Mouse (Mus musculus): ENCODE results near the gene Flt1.

DNA sequence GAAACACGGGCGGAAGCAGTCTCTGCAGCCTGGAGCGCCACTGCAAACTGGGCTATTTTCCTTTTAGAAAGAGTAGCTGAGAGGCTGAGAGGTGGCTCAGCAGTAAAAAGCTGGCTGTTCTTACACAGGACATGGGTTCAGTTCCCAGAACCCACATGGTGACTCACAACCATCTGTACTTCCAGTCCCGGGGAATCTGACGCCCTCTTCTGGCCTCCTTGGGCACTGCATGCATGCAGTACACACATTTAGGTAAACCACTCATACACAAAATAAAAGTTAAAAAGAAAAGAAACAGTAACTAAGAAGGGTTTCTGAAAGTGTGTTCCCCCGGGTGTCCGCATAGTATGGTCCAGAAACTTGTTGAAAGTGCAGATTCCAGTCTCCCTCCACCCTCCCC lies 146.7 kb downstream of the Flt1 start:
- TF ChIP-seq CTCF (IDR thresholded peaks at IDR 0.05; ENCODE audit: low read depth) (peak; percentile 30; the same call in 1 of the 2 replicates), EP300 (optimal IDR thresholded peaks at IDR 0.05) (no peak)

Data from stomach, postnatal 0 days (tissue).